Mouse (Mus musculus): ENCODE measurements around the gene S100a3. TPM values are rescaled to one million over a fixed set of nuclear protein-coding genes. Genes with fewer than 3 reads are reported as not detected.
A peak's percentile ranks its signal among the peaks of the same experiment; 100 is the strongest.

Gene S100a3
- polyA plus RNA-seq, 1 experiment from 2014 or later: not detected

DNA sequence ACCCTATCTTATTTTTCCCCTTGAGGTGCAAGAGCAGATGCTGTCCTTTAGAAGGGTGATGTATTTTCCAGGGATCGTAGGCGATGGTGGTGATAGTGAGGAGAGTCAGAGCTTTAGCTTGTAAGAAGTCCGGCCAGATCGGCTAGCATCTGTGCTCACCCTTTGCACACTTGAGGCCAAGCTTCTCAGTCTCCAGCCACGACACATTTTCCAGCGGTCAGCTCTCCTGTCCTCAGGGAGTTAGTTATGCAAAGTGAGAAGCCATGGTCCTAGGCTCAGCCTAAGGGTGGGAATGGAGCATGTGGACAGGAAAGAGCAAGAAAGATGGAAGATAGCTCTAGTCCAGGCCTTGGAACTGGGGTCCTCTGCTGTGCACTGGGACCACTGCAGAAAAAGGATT lies 36.4 kb downstream of the S100a3 start:
- Histone ChIP-seq H3K27ac (no peak overlapping the region), H3K27me3 (replicated peaks) (no peaks in the 10 kb centered on the region), H3K4me2 (no peak overlapping the region), H3K4me1 (no peaks in the 10 kb centered on the region), H3K36me3 (replicated peaks) (no peaks in the 10 kb centered on the region), H3K9me3 (no peaks in the 10 kb centered on the region), H3K4me3 (no peak overlapping the region), H3K9ac (no peak overlapping the region)
- 93% methylated on average over 6 of the region's 6 CpGs for whole genome bisulfite sequencing
- no peak for ATAC-seq (replicated peaks)

DNA sequence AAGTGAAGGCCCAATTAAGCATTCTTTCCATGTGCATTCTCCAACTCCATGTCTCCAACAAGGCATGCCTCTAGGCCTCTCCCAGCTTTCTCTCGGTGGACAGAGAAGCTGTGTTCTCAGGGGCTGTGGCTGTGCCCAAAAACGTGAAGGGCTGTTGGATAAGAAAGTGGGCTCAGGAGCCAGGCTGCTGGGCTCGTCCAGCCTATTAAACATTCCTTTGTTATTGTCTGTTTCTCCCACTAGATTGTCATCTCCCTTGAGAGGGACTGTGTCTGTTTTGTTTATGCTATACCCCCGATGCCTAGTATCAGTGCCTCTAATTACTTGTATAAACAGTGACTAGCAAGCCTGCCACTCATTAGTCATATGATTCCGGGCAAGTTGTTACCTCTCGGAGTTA lies 37.4 kb downstream of the S100a3 start:
- H3K4me3 ChIP-seq: no peak overlapping the region
- ATAC-seq (replicated peaks): no peak
- H3K4me1 ChIP-seq: no peaks in the 10 kb centered on the region
- H3K27me3 ChIP-seq (replicated peaks): no peaks in the 10 kb centered on the region
- H3K4me2 ChIP-seq: no peak overlapping the region
- no peaks in the 10 kb centered on the region for H3K9me3 ChIP-seq
- no peak overlapping the region for H3K9ac ChIP-seq
- H3K36me3 ChIP-seq (replicated peaks): no peaks in the 10 kb centered on the region
- no peak overlapping the region for H3K27ac ChIP-seq
- WGBS: 61% methylated on average over 6 of the region's 6 CpGs

- Histone ChIP-seq H3K9me3 (no peaks in the 10 kb centered on the region), H3K4me3 (no peak overlapping the region), H3K27ac (no peak overlapping the region), H3K4me2 (no peak overlapping the region), H3K9ac (no peak overlapping the region), H3K4me1 (no peaks in the 10 kb centered on the region), H3K36me3 (replicated peaks) (no peaks in the 10 kb centered on the region), H3K27me3 (replicated peaks) (no peaks in the 10 kb centered on the region)
- ATAC-seq (replicated peaks): no peak
- 83% methylated on average over 4 of the region's 4 CpGs for WGBS
Measured at GRCm38 (mm10) chr3:90598212-90598611, 37.8 kb downstream of the S100a3 start.

- no peak for ATAC-seq (replicated peaks)
- Histone ChIP-seq H3K4me2 (no peak overlapping the region), H3K27ac (no peak overlapping the region), H3K4me1 (no peaks in the 10 kb centered on the region), H3K9ac (no peak overlapping the region), H3K27me3 (replicated peaks) (no peaks in the 10 kb centered on the region), H3K9me3 (no peaks in the 10 kb centered on the region), H3K36me3 (replicated peaks) (no peaks in the 10 kb centered on the region), H3K4me3 (no peak overlapping the region)
- WGBS: 86% methylated on average over 3 of the region's 3 CpGs
Measured at GRCm38 (mm10) chr3:90599401-90599800, 39.0 kb downstream of the S100a3 start.

DNA sequence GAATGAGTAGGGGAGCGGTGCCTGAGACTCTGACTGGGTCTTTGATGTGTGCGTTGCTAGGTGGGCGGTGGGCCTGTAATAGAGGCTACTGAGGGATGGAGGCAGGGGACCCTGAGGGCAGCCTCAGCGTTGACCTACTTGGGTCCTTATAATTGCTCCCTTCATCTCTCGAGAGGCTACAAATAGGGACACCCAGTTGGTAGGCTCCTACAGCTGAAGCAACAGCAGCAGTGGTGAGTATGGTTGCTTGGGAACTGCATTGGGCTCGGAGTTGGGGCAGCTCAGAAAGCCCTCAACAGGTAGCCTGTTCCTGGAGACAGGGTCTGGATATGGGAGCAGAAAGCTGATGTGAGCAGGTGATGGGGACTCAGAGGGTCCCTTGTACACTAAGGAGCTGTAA lies 39.7 kb downstream of the S100a3 start:
- Histone ChIP-seq H3K4me3 (no peak overlapping the region), H3K27ac (no peak overlapping the region), H3K9ac (no peak overlapping the region), H3K4me2 (no peak overlapping the region), H3K4me1 (no peaks in the 10 kb centered on the region), H3K27me3 (replicated peaks) (no peaks in the 10 kb centered on the region), H3K36me3 (replicated peaks) (no peaks in the 10 kb centered on the region), H3K9me3 (no peaks in the 10 kb centered on the region)
- ATAC-seq (replicated peaks): no peak
- 88% methylated on average over 6 of the region's 6 CpGs for WGBS

- H3K4me2 ChIP-seq: no peak overlapping the region
- H3K9ac ChIP-seq: no peak overlapping the region
- no peaks in the 10 kb centered on the region for H3K4me1 ChIP-seq
- no peak overlapping the region for H3K4me3 ChIP-seq
- H3K9me3 ChIP-seq: no peaks in the 10 kb centered on the region
- WGBS: 83% methylated on average over 8 of the region's 8 CpGs
- no peaks in the 10 kb centered on the region for H3K36me3 ChIP-seq (replicated peaks)
- H3K27me3 ChIP-seq (replicated peaks): no peaks in the 10 kb centered on the region
- no peak for ATAC-seq (replicated peaks)
- no peak overlapping the region for H3K27ac ChIP-seq
Measured at GRCm38 (mm10) chr3:90600458-90601195, 40.2 kb downstream of the S100a3 start.

- no peaks in the 10 kb centered on the region for H3K9me3 ChIP-seq
- H3K4me1 ChIP-seq: no peaks in the 10 kb centered on the region
- ATAC-seq (replicated peaks): no peak
- H3K36me3 ChIP-seq (replicated peaks): no peaks in the 10 kb centered on the region
- no peak within 1 kb of the TSS for H3K9ac ChIP-seq
- no peak within 1 kb of the TSS for H3K4me3 ChIP-seq
- 88% methylated on average over 11 of the region's 11 CpGs for WGBS
- H3K27me3 ChIP-seq (replicated peaks): no peaks in the 10 kb centered on the region
- no peak within 1 kb of the TSS for H3K4me2 ChIP-seq
- no peak within 1 kb of the TSS for H3K27ac ChIP-seq
Measured at GRCm38 (mm10) chr3:90601486-90602110, 41.2 kb downstream of the S100a3 start, which contains the start of gene Gm42674. Gm42674 (plus strand) TSS chr3:90601904.

DNA sequence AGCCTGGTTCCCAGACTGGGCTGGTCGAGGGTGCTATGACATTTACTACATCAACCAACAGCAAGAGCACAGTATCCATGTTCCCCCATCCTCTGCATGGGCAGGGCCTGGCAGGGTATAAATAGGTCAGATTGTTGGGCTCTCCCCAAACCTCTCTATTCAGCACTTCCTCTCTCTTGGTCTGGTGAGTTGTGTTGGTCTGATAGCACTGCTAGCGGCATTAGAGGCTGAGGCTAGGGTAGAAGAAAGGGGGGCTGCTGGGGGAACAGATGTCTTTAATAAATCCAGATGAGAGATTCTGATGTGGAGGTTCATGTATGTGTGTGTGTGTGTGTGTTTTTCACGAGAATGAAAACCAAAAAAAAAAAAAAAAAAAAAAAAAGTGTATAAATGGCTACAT lies 43.2 kb downstream of the S100a3 start, which contains the start of gene S100a4:
TSS of gene S100a4 (plus strand) at position 149 of the 400 bp plus-strand sequence.
- no peak for ATAC-seq (replicated peaks)
- no peak within 1 kb of the TSS for H3K4me3 ChIP-seq
- WGBS: 64% methylated on average over 3 of the region's 3 CpGs
- H3K36me3 ChIP-seq (replicated peaks): no peaks in the 10 kb centered on the region
- H3K4me1 ChIP-seq: no peaks in the 10 kb centered on the region
- H3K4me2 ChIP-seq: no peak within 1 kb of the TSS
- H3K27ac ChIP-seq: no peak within 1 kb of the TSS
- no peak within 1 kb of the TSS for H3K9ac ChIP-seq
- H3K27me3 ChIP-seq (replicated peaks): no peaks in the 10 kb centered on the region
- no peaks in the 10 kb centered on the region for H3K9me3 ChIP-seq

- ATAC-seq (replicated peaks): 0 out of 2 replicates have a peak, but pooled peaks have one; percentile 14
- Histone ChIP-seq H3K4me2 (no peak overlapping the region), H3K9ac (no peak overlapping the region), H3K4me3 (no peak overlapping the region), H3K9me3 (no peaks in the 10 kb centered on the region), H3K27ac (no peak overlapping the region), H3K36me3 (replicated peaks) (no peaks in the 10 kb centered on the region), H3K4me1 (no peaks in the 10 kb centered on the region), H3K27me3 (replicated peaks) (no peaks in the 10 kb centered on the region)
- 64% methylated on average over 4 of the region's 4 CpGs for WGBS
Measured at GRCm38 (mm10) chr3:90604416-90604815, 44.0 kb downstream of the S100a3 start.

- Histone ChIP-seq H3K36me3 (replicated peaks) (no peaks in the 10 kb centered on the region), H3K4me2 (no peak overlapping the region), H3K27me3 (replicated peaks) (no peaks in the 10 kb centered on the region), H3K9me3 (no peaks in the 10 kb centered on the region), H3K9ac (no peak overlapping the region), H3K4me3 (no peak overlapping the region), H3K4me1 (no peaks in the 10 kb centered on the region), H3K27ac (no peak overlapping the region)
- ATAC-seq (replicated peaks): no peak
- WGBS: 83% methylated on average over 3 of the region's 3 CpGs
Measured at GRCm38 (mm10) chr3:90605049-90605448, 44.7 kb downstream of the S100a3 start.

- no peak for ATAC-seq (replicated peaks)
- no peak overlapping the region for H3K4me2 ChIP-seq
- no peak overlapping the region for H3K4me3 ChIP-seq
- H3K27me3 ChIP-seq (replicated peaks): no peaks in the 10 kb centered on the region
- no peak overlapping the region for H3K27ac ChIP-seq
- no peaks in the 10 kb centered on the region for H3K4me1 ChIP-seq
- H3K9ac ChIP-seq: no peak overlapping the region
- WGBS: 87% methylated on average over 2 of the region's 2 CpGs
- H3K36me3 ChIP-seq (replicated peaks): no peaks in the 10 kb centered on the region
- no peaks in the 10 kb centered on the region for H3K9me3 ChIP-seq
Measured at GRCm38 (mm10) chr3:90605736-90606135, 45.4 kb downstream of the S100a3 start.

DNA sequence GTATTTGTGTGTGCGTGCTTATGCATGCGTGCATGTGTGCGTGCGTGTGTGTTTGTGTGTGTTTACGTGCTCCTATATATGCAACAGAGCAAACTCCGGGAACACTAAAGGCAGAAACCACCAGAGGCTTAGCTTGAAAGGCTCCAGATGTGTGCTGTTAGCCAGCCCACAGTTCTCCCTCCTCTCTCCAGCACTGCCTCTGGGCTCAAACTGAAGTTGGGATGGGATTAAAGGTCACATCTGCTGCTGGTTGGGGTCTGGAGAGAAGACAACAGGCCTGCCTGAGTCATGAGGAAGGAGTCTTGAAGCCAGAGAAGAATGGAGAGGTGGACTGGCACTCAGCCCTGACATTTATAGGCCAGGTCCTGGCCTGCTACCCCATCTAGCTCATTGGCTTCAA lies 45.8 kb downstream of the S100a3 start:
- Histone ChIP-seq H3K27ac (no peak overlapping the region), H3K9ac (no peak overlapping the region), H3K27me3 (replicated peaks) (no peaks in the 10 kb centered on the region), H3K4me1 (no peaks in the 10 kb centered on the region), H3K4me2 (no peak overlapping the region), H3K4me3 (no peak overlapping the region), H3K9me3 (no peaks in the 10 kb centered on the region), H3K36me3 (replicated peaks) (no peaks in the 10 kb centered on the region)
- no peak for ATAC-seq (replicated peaks)
- 90% methylated on average over 6 of the region's 6 CpGs for WGBS

DNA sequence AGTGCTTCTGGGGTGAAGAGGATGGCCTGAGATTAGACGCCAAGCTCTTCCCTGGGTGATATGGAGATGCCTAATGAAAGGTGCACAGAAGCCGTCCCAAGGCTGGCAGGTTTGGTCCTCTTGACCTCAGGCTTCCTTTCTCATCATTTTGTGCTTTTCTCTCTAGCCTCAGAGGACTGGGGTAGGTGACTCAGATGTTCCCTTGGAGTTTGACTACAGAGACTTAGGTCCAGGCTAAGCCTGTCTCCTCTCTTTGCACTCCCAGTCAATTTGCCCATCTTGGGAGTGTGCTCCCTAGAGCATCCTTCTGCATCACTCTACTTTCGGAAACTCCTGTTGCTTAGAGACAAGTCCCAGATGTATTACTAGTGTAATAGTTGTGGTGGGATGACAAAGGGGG lies 47.0 kb downstream of the S100a3 start:
- Histone ChIP-seq H3K4me3 (no peak overlapping the region), H3K9me3 (no peaks in the 10 kb centered on the region), H3K27ac (no peak overlapping the region), H3K27me3 (replicated peaks) (no peaks in the 10 kb centered on the region), H3K9ac (no peak overlapping the region), H3K4me2 (no peak overlapping the region), H3K36me3 (replicated peaks) (no peaks in the 10 kb centered on the region), H3K4me1 (no peaks in the 10 kb centered on the region)
- no peak for ATAC-seq (replicated peaks)
- 90% methylated on average over 3 of the region's 3 CpGs for WGBS

Data from midbrain, embryonic 15.5 days (tissue).